Mouse (Mus musculus): Measurements from ENCODE around the gene Olfr548-ps1. TPM values are rescaled to one million over a fixed set of nuclear protein-coding genes. Genes with fewer than 3 reads are reported as not detected.

Gene Olfr548-ps1
- polyA plus RNA-seq, 1 experiment = not detected

DNA sequence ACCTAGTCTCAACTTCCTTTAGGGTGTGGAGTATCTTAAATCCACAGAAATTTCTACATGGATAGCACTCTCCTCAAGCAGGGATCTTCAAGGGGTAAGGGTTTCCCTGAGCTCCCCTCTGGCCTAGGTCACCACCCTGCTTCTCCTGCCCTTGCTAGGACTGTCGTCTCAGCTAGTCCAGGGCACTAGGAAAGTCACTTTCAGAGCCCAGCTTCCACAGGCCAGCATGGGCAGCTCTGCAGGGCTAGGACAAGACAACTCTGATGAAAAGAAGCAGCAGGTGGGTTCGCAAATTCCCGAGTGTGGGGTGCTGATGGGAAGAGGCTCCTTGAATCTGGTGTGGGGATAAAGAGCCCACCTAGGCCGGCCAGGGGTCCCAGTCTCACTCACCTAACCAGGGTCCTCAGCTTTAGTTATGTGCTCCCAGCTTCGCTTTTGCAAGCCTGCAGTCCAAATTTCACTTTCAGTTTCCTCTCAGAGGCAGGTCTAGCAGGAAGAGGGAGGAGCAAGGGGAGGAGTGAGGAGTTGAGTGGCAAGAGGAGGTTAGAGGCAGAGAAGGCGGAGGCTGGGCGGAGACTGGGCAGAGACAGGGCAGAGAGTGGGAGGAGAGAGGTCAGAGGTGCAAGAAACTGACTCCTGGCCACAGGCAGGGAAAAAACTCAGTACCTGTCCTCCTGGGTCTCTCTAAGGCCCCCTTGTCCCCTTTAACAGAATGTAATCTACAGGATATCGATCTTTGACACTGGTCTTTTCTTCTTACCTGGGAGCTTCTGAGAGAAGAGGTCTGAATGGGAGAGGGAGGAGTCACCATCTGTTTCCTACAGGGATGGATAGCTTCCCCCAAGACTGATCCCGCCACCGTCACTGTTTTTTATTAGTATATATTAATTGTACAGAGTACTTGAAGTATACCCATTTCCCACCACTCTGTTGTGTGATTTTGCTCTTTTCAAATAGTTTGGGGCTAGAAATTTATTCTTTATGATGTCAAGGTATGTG is 24.6 kb downstream of the Olfr548-ps1 start, which contains the start of gene Trim21:
Trim21 (minus strand) TSS at position 488 of the 999 bp plus-strand sequence.
- Histone ChIP-seq H3K4me1 (ENCODE audit: control insufficient read depth, insufficient read depth, low read length) (peaks cover 3% of the 10 kb centered on the region; the same call in 1 of the 2 replicates), H3K27ac (ENCODE audit: insufficient read depth, low read depth, low read length) (0 out of 2 replicates have a peak within 1 kb of the TSS, but pooled peaks have one; percentile 32), H3K4me3 (ENCODE audit: insufficient read depth, low read depth, low read length) (peak within 1 kb of the TSS; percentile 56)
- WGBS = 20% methylated on average over 10 of the region's 10 CpGs
- TF ChIP-seq CTCF (IDR thresholded peaks at IDR 0.05; ENCODE audit: insufficient read depth, low read depth, low read length) (no peak), POLR2A (IDR thresholded peaks at IDR 0.05; ENCODE audit: insufficient read depth, low read depth, low read length) (no peak)

GRCm38 (mm10) chr7:102566219-102566618 is 25.5 kb downstream of the Olfr548-ps1 start:
- no peak overlapping the region for H3K4me3 ChIP-seq (ENCODE audit: insufficient read depth, low read depth, low read length)
- WGBS = 88% methylated on average over 4 of the region's 4 CpGs
- peaks cover 3% of the 10 kb centered on the region; the same call in 1 of the 2 replicates for H3K4me1 ChIP-seq (ENCODE audit: control insufficient read depth, insufficient read depth, low read length)
- TF ChIP-seq CTCF (IDR thresholded peaks at IDR 0.05; ENCODE audit: insufficient read depth, low read depth, low read length) (no peak), POLR2A (IDR thresholded peaks at IDR 0.05; ENCODE audit: insufficient read depth, low read depth, low read length) (no peak)
- no peak overlapping the region for H3K27ac ChIP-seq (ENCODE audit: insufficient read depth, low read depth, low read length)

- Histone ChIP-seq H3K27ac (ENCODE audit: insufficient read depth, low read depth, low read length) (no peak within 1 kb of the TSS), H3K4me1 (ENCODE audit: control insufficient read depth, insufficient read depth, low read length) (no peaks in the 10 kb centered on the region), H3K4me3 (ENCODE audit: insufficient read depth, low read depth, low read length) (no peak within 1 kb of the TSS)
- TF ChIP-seq CTCF (IDR thresholded peaks at IDR 0.05; ENCODE audit: insufficient read depth, low read depth, low read length) (no peak), POLR2A (IDR thresholded peaks at IDR 0.05; ENCODE audit: insufficient read depth, low read depth, low read length) (no peak)
- WGBS = 88% methylated on average over 8 of the region's 8 CpGs
Observed at GRCm38 (mm10) chr7:102571142-102571541, 30.4 kb downstream of the Olfr548-ps1 start, which contains the start of gene Olfr550. Olfr550 (plus strand) TSS chr7:102571442.

GRCm38 (mm10) chr7:102573174-102573830 is 32.6 kb downstream of the Olfr548-ps1 start:
- Histone ChIP-seq H3K4me1 (ENCODE audit: control insufficient read depth, insufficient read depth, low read length) (no peaks in the 10 kb centered on the region), H3K4me3 (ENCODE audit: insufficient read depth, low read depth, low read length) (no peak overlapping the region), H3K27ac (ENCODE audit: insufficient read depth, low read depth, low read length) (no peak overlapping the region)
- TF ChIP-seq CTCF (IDR thresholded peaks at IDR 0.05; ENCODE audit: insufficient read depth, low read depth, low read length) = no peak
- no peak for TF ChIP-seq POLR2A (IDR thresholded peaks at IDR 0.05; ENCODE audit: insufficient read depth, low read depth, low read length)
- 73% methylated on average over 3 of the region's 3 CpGs for WGBS

- TF ChIP-seq POLR2A (IDR thresholded peaks at IDR 0.05; ENCODE audit: insufficient read depth, low read depth, low read length) = no peak
- Histone ChIP-seq H3K27ac (ENCODE audit: insufficient read depth, low read depth, low read length) (no peak overlapping the region), H3K4me3 (ENCODE audit: insufficient read depth, low read depth, low read length) (no peak overlapping the region), H3K4me1 (ENCODE audit: control insufficient read depth, insufficient read depth, low read length) (no peaks in the 10 kb centered on the region)
- 45% methylated on average over 6 of the region's 6 CpGs for WGBS
Observed at GRCm38 (mm10) chr7:102575998-102576397, 35.3 kb downstream of the Olfr548-ps1 start.

- TF ChIP-seq CTCF (IDR thresholded peaks at IDR 0.05; ENCODE audit: insufficient read depth, low read depth, low read length) (no peak), POLR2A (IDR thresholded peaks at IDR 0.05; ENCODE audit: insufficient read depth, low read depth, low read length) (no peak)
- WGBS = 92% methylated on average over 3 of the region's 3 CpGs
- no peak within 1 kb of the TSS for H3K4me3 ChIP-seq (ENCODE audit: insufficient read depth, low read depth, low read length)
- H3K27ac ChIP-seq (ENCODE audit: insufficient read depth, low read depth, low read length) = no peak within 1 kb of the TSS
- no peaks in the 10 kb centered on the region for H3K4me1 ChIP-seq (ENCODE audit: control insufficient read depth, insufficient read depth, low read length)
Observed at GRCm38 (mm10) chr7:102591786-102592185, 51.1 kb downstream of the Olfr548-ps1 start, which contains the start of gene Olfr551. Olfr551 (minus strand) TSS chr7:102591886.

Other genes starting within 250 kb of the Olfr548-ps1 start
- gene Rrm1, start 99.2 kb upstream of the Olfr548-ps1 start, polyA plus RNA-seq (2012; ENCODE audit: insufficient read depth, insufficient read length, low replicate concordance, missing spikeins) = not detected in 2 replicates
- gene Olfr543, start 59.2 kb upstream of the Olfr548-ps1 start, polyA plus RNA-seq (2012; ENCODE audit: insufficient read depth, insufficient read length, low replicate concordance, missing spikeins) = not detected in 2 replicates
- not detected in 2 replicates for gene Olfr544, start 52.6 kb upstream of the Olfr548-ps1 start, polyA plus RNA-seq (2012; ENCODE audit: insufficient read depth, insufficient read length, low replicate concordance, missing spikeins)
- not detected in 2 replicates for gene Olfr545, start 41.3 kb upstream of the Olfr548-ps1 start, polyA plus RNA-seq (2012; ENCODE audit: insufficient read depth, insufficient read length, low replicate concordance, missing spikeins)
- gene Olfr547, start 6.1 kb upstream of the Olfr548-ps1 start, polyA plus RNA-seq (2012; ENCODE audit: insufficient read depth, insufficient read length, low replicate concordance, missing spikeins) = not detected in 2 replicates
- gene Olfr549, start 9.0 kb downstream of the Olfr548-ps1 start, polyA plus RNA-seq (2012; ENCODE audit: insufficient read depth, insufficient read length, low replicate concordance, missing spikeins) = not detected in 2 replicates
- gene Trim21, start 24.6 kb downstream of the Olfr548-ps1 start, polyA plus RNA-seq (2012; ENCODE audit: insufficient read depth, insufficient read length, low replicate concordance, missing spikeins) = not detected in 2 replicates
- gene Olfr550, start 30.5 kb downstream of the Olfr548-ps1 start, polyA plus RNA-seq (2012; ENCODE audit: insufficient read depth, insufficient read length, low replicate concordance, missing spikeins) = not detected in 2 replicates
- gene Olfr551, start 51.0 kb downstream of the Olfr548-ps1 start, polyA plus RNA-seq (2012; ENCODE audit: insufficient read depth, insufficient read length, low replicate concordance, missing spikeins) = not detected in 2 replicates
- gene Olfr552, start 56.9 kb downstream of the Olfr548-ps1 start, polyA plus RNA-seq (2012; ENCODE audit: insufficient read depth, insufficient read length, low replicate concordance, missing spikeins) = not detected in 2 replicates
- gene Olfr553, start 77.3 kb downstream of the Olfr548-ps1 start, polyA plus RNA-seq (2012; ENCODE audit: insufficient read depth, insufficient read length, low replicate concordance, missing spikeins) = not detected in 2 replicates
- not detected in 2 replicates for gene Olfr554, start 97.5 kb downstream of the Olfr548-ps1 start, polyA plus RNA-seq (2012; ENCODE audit: insufficient read depth, insufficient read length, low replicate concordance, missing spikeins)
- gene Olfr555, start 117.9 kb downstream of the Olfr548-ps1 start, polyA plus RNA-seq (2012; ENCODE audit: insufficient read depth, insufficient read length, low replicate concordance, missing spikeins) = not detected in 2 replicates
- gene Olfr556, start 124.0 kb downstream of the Olfr548-ps1 start, polyA plus RNA-seq (2012; ENCODE audit: insufficient read depth, insufficient read length, low replicate concordance, missing spikeins) = not detected in 2 replicates
- not detected in 2 replicates for gene Trim68, start 146.4 kb downstream of the Olfr548-ps1 start, polyA plus RNA-seq (2012; ENCODE audit: insufficient read depth, insufficient read length, low replicate concordance, missing spikeins)
- not detected in 2 replicates for gene Olfr557, start 155.0 kb downstream of the Olfr548-ps1 start, polyA plus RNA-seq (2012; ENCODE audit: insufficient read depth, insufficient read length, low replicate concordance, missing spikeins)
- gene Olfr558, start 161.3 kb downstream of the Olfr548-ps1 start, polyA plus RNA-seq (2012; ENCODE audit: insufficient read depth, insufficient read length, low replicate concordance, missing spikeins) = not detected in 2 replicates
- gene Olfr33, start 178.2 kb downstream of the Olfr548-ps1 start, polyA plus RNA-seq (2012; ENCODE audit: insufficient read depth, insufficient read length, low replicate concordance, missing spikeins) = not detected in 2 replicates
- gene Olfr559, start 186.6 kb downstream of the Olfr548-ps1 start, polyA plus RNA-seq (2012; ENCODE audit: insufficient read depth, insufficient read length, low replicate concordance, missing spikeins) = not detected in 2 replicates
- gene Olfr560, start 218.5 kb downstream of the Olfr548-ps1 start, polyA plus RNA-seq (2012; ENCODE audit: insufficient read depth, insufficient read length, low replicate concordance, missing spikeins) = not detected in 2 replicates
- not detected in 2 replicates for gene Olfr78, start 218.6 kb downstream of the Olfr548-ps1 start, polyA plus RNA-seq (2012; ENCODE audit: insufficient read depth, insufficient read length, low replicate concordance, missing spikeins)
- gene Olfr561, start 230.3 kb downstream of the Olfr548-ps1 start, polyA plus RNA-seq (2012; ENCODE audit: insufficient read depth, insufficient read length, low replicate concordance, missing spikeins) = not detected in 2 replicates